Mouse (Mus musculus) intestine, postnatal 0 days (tissue): Measurements from ENCODE around the gene Klhl41. TPM values are rescaled to one million over a fixed set of nuclear protein-coding genes. Genes with fewer than 3 reads are reported as not detected.

Experiments used
- ATAC-seq: fragments of 200-750 bp; cut with Nextera tagmentation; 2 replicates; pipeline ENCODE4 v1.8.0; 2017; ENCODE audit warnings: mild to moderate bottlenecking, moderate TSS enrichment, moderate library complexity
- H3K27ac ChIP-seq: fragments of 300-500 bp; sonication (generic); 2 replicates; pipeline ENCODE4 v1.5.1; 2014; ENCODE audit warnings: mild to moderate bottlenecking, low read depth, low read length, moderate library complexity
- H3K27me3 ChIP-seq: fragments of 300-500 bp; sonication (generic); replicated peaks from 2 replicates; pipeline ENCODE4 v1.6.1; 2014; ENCODE audit warnings: low read length, mixed read lengths; ENCODE audit not compliant: control insufficient read depth, insufficient read depth
- H3K36me3 ChIP-seq: fragments of 300-500 bp; sonication (generic); 2 replicates; pipeline ENCODE4 v1.6.1; 2014; ENCODE audit warnings: mild to moderate bottlenecking, moderate library complexity; ENCODE audit not compliant: control insufficient read depth, insufficient read depth
- H3K4me1 ChIP-seq: fragments of 300-500 bp; sonication (generic); replicated peaks from 2 replicates; pipeline ENCODE4 v1.6.1; 2014; ENCODE audit warnings: antibody characterized with exemption, low read length, mixed read lengths; ENCODE audit not compliant: control insufficient read depth, insufficient read depth
- H3K4me2 ChIP-seq: fragments of 300-500 bp; sonication (generic); replicated peaks from 2 replicates; pipeline ENCODE4 v1.6.1; 2014; ENCODE audit warnings: low read depth, mild to moderate bottlenecking, moderate library complexity
- H3K4me3 ChIP-seq: fragments of 300-500 bp; sonication (generic); 2 replicates; pipeline ENCODE4 v1.5.1; 2014; ENCODE audit warnings: low read depth, low read length
- H3K9ac ChIP-seq: fragments of 300-500 bp; sonication (generic); 2 replicates; pipeline ENCODE4 v1.6.1; 2014; ENCODE audit warnings: mild to moderate bottlenecking, low read depth, low read length
- H3K9me3 ChIP-seq: fragments of 300-500 bp; sonication (generic); 2 replicates; pipeline ENCODE4 v1.6.1; 2016; ENCODE audit warnings: mixed run types; ENCODE audit not compliant: control insufficient read depth
- CTCF ChIP-seq: sonication (generic); IDR thresholded peaks from 2 replicates; pipeline ENCODE4 v1.5.1; 2016; ENCODE audit warnings: low read depth, mild to moderate bottlenecking, control low read depth, antibody characterized with exemption, moderate library complexity
- WGBS: fragments of 180-500 bp; shearing (Covaris S2); extraction: QIAGEN DNeasy Blood & Tissue Kit; methylation state at CpG from one replicate; pipeline ENCODE4 v1.1.7; 2014; 5-methylcytosine and 5-hydroxymethylcytosine counted together
- polyA plus RNA-seq: library from polyadenylated mRNA; unstranded; fragments of >200 nt; fragmentation: Nextera tagmentation; extraction: Ambion mirVana; gene quantifications from 2 replicates; pipeline ENCODE4 v1.2.1, GENCODE M21; 2015

Klhl41 gene
- polyA plus RNA-seq, 1 experiment from 2014 or later, result 0.07 TPM

- Histone ChIP-seq H3K36me3 (peaks cover 43% of the 10 kb centered on the region), H3K27me3 (no peaks in the 10 kb centered on the region)
- no peak for TF ChIP-seq CTCF
Observed at GRCm38 (mm10) chr2:69690214-69690613, 20.3 kb downstream of the Klhl41 start.

DNA sequence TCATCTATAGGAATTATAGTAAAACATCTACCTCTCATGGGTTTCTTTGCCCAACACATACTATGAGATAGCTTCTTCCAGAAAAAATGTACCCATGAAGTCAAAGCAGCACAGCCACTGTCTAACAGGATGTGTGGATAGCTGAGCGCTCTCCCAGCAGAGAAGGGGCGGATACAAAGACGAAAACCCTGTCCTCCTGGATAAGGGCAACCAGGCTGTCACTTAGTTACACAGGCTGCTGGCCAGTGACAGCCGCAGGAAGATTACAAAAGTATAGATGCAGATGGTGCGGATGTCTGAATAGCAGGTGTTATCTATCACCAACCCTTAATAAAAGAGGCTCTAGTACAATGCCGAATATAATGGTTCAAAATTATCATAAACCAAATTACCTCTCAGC is 20.9 kb downstream of the Klhl41 start:
- Histone ChIP-seq H3K4me3 (no peak overlapping the region), H3K36me3 (peaks cover 43% of the 10 kb centered on the region), H3K9ac (no peak overlapping the region), H3K4me2 (no peak overlapping the region), H3K27me3 (no peaks in the 10 kb centered on the region), H3K4me1 (no peaks in the 10 kb centered on the region), H3K27ac (no peak overlapping the region), H3K9me3 (no peaks in the 10 kb centered on the region)
- TF ChIP-seq CTCF, result no peak
- WGBS, result 92% methylated on average over 6 of the region's 6 CpGs
- ATAC-seq, result no peak

More at GRCm38 (mm10) chr2:69690214-69690613, 20.3 kb downstream of the Klhl41 start:
- Histone ChIP-seq H3K9ac (no peak overlapping the region), H3K4me3 (no peak overlapping the region), H3K27ac (no peak overlapping the region), H3K9me3 (no peaks in the 10 kb centered on the region), H3K4me2 (no peak overlapping the region), H3K4me1 (no peaks in the 10 kb centered on the region)
- ATAC-seq, result no peak
- WGBS, result 91% methylated on average over 3 of the region's 3 CpGs

GRCm38 (mm10) chr2:69693501-69693900 is 23.6 kb downstream of the Klhl41 start:
- TF ChIP-seq CTCF, result 0 out of 2 replicates have a peak, but pooled peaks have one; percentile 21
- ATAC-seq, result no peak
- H3K27me3 ChIP-seq, result no peaks in the 10 kb centered on the region

DNA sequence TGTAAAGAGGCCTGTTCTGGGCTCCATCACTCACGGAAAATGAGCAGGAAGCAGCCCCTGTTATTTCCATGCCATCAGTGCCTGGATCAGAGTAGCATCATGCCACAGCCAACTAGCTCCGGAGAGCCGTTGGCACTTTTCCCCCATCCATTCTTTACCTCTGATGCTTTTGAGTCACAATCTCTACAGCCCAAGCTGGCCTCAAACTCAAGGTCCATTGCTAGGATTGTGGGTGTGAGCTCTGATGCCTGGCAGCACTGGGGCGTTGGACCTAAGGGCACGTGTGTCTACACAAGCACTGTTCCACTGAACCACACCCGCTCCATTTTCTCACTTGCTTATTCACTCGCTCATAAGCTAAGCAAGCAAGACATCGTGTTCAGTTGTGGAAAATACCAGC is 30.5 kb downstream of the Klhl41 start:
- Histone ChIP-seq H3K27me3 (no peaks in the 10 kb centered on the region), H3K4me2 (no peak overlapping the region), H3K4me3 (no peak overlapping the region), H3K36me3 (peaks cover 15% of the 10 kb centered on the region), H3K9ac (no peak overlapping the region), H3K27ac (no peak overlapping the region), H3K9me3 (no peaks in the 10 kb centered on the region), H3K4me1 (no peaks in the 10 kb centered on the region)
- no peak for ATAC-seq
- TF ChIP-seq CTCF, result no peak
- WGBS, result 89% methylated on average over 8 of the region's 8 CpGs

More at GRCm38 (mm10) chr2:69693501-69693900, 23.6 kb downstream of the Klhl41 start:
- no peak overlapping the region for H3K4me2 ChIP-seq
- no peaks in the 10 kb centered on the region for H3K4me1 ChIP-seq
- H3K27ac ChIP-seq, result no peak overlapping the region
- no peak overlapping the region for H3K4me3 ChIP-seq
- peaks cover 41% of the 10 kb centered on the region for H3K36me3 ChIP-seq
- WGBS, result 94% methylated on average over 11 of the region's 11 CpGs
- H3K9ac ChIP-seq, result no peak overlapping the region
- no peaks in the 10 kb centered on the region for H3K9me3 ChIP-seq

GRCm38 (mm10) chr2:69712171-69712570 is 42.3 kb downstream of the Klhl41 start:
- 82% methylated on average over 14 of the region's 14 CpGs for WGBS
- Histone ChIP-seq H3K9me3 (no peaks in the 10 kb centered on the region), H3K4me3 (no peak overlapping the region), H3K27ac (no peak overlapping the region), H3K4me2 (no peak overlapping the region), H3K27me3 (no peaks in the 10 kb centered on the region), H3K4me1 (no peaks in the 10 kb centered on the region), H3K36me3 (peaks cover 2% of the 10 kb centered on the region; the same call in 1 of the 2 replicates), H3K9ac (no peak overlapping the region)
- ATAC-seq, result no peak
- no peak for TF ChIP-seq CTCF

- no peak for TF ChIP-seq CTCF
- peak; percentile 97 for ATAC-seq
- WGBS, result 0% methylated on average over 39 of the region's 39 CpGs
- Histone ChIP-seq H3K4me2 (peak within 1 kb of the TSS; percentile 75), H3K4me3 (peak within 1 kb of the TSS; percentile 58), H3K9me3 (no peaks in the 10 kb centered on the region), H3K27ac (no peak within 1 kb of the TSS; the same call in 1 of the 2 replicates), H3K4me1 (no peaks in the 10 kb centered on the region), H3K27me3 (no peaks in the 10 kb centered on the region), H3K36me3 (no peaks in the 10 kb centered on the region), H3K9ac (peak within 1 kb of the TSS; percentile 32; the same call in 1 of the 2 replicates)
Observed at GRCm38 (mm10) chr2:69712981-69713625, 43.2 kb downstream of the Klhl41 start, which contains the start of gene Fastkd1. Fastkd1 (minus strand) TSS chr2:69713516.
